Mouse (Mus musculus): Measurements from ENCODE around the gene Wiz.

DNA sequence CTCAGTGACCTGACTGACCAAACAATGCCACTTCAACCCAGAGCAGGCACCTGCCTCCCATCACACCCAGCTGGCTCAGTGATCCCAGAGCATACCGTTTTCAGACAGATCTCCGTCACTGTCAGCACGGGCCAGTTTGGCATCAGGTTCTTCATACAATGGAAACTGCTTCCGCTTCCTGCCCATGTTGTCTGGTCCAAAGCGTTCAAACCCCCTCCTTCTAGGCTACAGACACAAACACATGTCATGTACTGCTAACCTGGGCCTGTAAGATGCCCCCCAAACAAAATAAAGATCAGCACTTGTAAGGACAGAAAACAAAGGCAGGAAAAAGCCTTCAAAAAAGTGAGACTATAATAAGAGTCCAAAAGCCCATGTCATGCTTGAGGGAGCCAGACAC lies 73.7 kb downstream of the Wiz start:
- TF ChIP-seq CTCF (IDR thresholded peaks at IDR 0.05; ENCODE audit: low read depth), result no peak
- no peak for TF ChIP-seq EP300 (IDR thresholded peaks at IDR 0.05; ENCODE audit: low read depth)

Data from liver, postnatal 0 days (tissue).